Mouse (Mus musculus): ENCODE measurements around the gene Plekho2. TPM values are rescaled to one million over a fixed set of nuclear protein-coding genes. Genes with fewer than 3 reads are reported as not detected.

Gene Plekho2
- polyA plus RNA-seq, 1 experiment from 2014 or later = 37.2 TPM

DNA sequence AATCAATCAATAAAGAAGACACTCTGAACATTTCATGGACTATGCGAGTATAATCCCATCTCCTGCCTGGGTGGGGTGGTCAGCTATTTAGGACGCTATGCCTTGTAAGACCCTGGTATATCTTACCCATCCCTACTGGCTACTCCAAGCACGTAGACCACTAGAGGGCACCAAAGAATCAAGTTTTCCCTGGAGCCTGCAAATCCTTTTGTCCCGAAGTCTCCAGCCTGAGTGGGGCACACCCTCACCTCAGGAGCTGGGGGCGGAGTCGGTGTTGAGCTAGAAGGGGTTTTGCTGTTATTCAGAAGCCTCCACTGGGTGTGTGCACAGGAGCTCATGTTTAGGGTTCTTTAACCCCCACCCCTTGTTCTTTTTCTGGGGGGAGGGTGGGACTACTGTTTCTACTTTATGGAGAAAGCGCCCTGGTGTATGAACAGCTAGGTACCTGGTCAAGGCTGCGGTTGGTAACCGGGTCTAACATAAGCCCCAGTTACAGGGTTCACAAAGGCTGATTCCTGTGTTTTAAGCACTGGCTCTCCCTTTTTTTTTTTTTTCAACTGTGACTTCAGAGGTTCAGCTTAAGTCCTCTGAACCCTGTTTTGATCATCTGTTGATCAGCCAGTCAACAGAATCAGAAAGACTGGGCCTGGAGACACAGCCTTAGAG is 25.8 kb upstream of the Plekho2 start:
- Histone ChIP-seq H3K36me3 (no peaks in the 10 kb centered on the region), H3K4me1 (0 out of 2 replicates have a peak, but pooled peaks cover 7% of the 10 kb centered on the region), H3K27me3 (replicated peaks) (0 out of 2 replicates have a peak, but pooled peaks cover 15% of the 10 kb centered on the region), H3K27ac (no peak overlapping the region), H3K9me3 (replicated peaks) (no peaks in the 10 kb centered on the region), H3K4me2 (peak overlapping the region; percentile 28), H3K9ac (no peak overlapping the region), H3K4me3 (no peak overlapping the region)
- 8% methylated on average over 9 of the region's 9 CpGs for WGBS (ENCODE audit: insufficient replicate concordance)
- peak; percentile 15; the same call in 1 of the 2 replicates for ATAC-seq

DNA sequence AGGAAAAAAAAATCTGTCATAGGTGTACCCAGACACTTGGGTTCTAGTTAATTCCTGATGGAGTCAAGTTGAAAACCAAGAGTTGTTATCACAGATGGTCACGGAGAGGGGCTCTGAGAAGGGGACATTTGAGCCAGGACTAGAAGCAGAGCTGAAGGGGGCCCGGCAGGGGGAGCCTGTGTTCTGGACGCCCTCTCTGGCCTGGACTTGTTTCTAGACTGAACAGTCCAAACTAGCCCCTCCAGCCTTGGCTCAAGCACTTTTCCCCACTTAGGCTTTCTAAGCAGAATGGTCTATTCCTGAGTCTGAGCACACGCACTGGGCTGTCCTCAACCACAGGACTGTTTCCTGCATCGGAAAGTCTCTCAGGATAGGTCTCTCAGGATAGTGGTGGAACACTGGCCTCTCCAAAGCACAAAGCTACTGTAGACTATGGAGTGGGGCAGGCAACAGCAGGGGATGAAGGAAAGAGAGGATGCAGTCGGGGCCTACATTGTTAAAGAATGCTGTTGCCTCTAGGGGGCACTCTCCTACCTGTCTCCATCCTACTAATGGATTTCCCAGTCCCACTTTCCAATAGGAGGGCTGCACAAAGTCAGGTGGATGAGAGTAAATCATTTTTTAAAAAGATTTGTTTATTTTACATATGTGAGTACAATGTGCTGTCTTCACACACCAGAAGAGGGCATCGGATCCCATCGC is 23.7 kb upstream of the Plekho2 start:
- Histone ChIP-seq H3K4me1 (0 out of 2 replicates have a peak, but pooled peaks cover 7% of the 10 kb centered on the region), H3K4me3 (no peak overlapping the region), H3K27ac (no peak overlapping the region), H3K36me3 (no peaks in the 10 kb centered on the region), H3K9ac (no peak overlapping the region), H3K4me2 (no peak overlapping the region), H3K9me3 (replicated peaks) (no peaks in the 10 kb centered on the region), H3K27me3 (replicated peaks) (0 out of 2 replicates have a peak, but pooled peaks cover 15% of the 10 kb centered on the region)
- ATAC-seq = 0 out of 2 replicates have a peak, but pooled peaks have one; percentile 24
- WGBS (ENCODE audit: insufficient replicate concordance) = 50% methylated on average over 8 of the region's 8 CpGs

DNA sequence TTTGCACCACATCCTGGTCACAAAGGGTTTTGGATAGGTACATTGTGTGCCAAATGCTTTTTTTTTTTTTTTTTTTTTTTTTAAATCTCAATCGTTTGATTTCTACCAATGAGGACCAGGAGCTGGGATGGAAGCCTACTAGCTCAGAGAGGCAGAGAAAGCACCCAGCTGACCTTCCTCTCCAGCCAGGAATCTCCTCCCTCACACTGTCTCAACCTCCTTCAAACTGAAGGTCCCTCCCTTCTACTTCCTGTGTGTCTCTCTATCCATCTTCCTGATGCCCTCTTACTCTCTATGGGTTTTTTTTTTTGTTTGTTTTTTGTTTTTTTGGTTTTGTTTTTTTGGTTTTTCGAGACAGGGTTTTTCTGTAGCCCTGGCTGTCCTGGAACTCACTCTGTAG is 21.1 kb upstream of the Plekho2 start:
- H3K4me2 ChIP-seq = no peak overlapping the region
- no peak overlapping the region for H3K4me3 ChIP-seq
- no peak overlapping the region for H3K27ac ChIP-seq
- no peak overlapping the region for H3K9ac ChIP-seq
- ATAC-seq = no peak
- no peaks in the 10 kb centered on the region for H3K27me3 ChIP-seq (replicated peaks)
- 48% methylated on average over 2 of the region's 2 CpGs for WGBS (ENCODE audit: insufficient replicate concordance)
- no peaks in the 10 kb centered on the region for H3K4me1 ChIP-seq
- no peaks in the 10 kb centered on the region for H3K9me3 ChIP-seq (replicated peaks)
- H3K36me3 ChIP-seq = peaks cover 1% of the 10 kb centered on the region

DNA sequence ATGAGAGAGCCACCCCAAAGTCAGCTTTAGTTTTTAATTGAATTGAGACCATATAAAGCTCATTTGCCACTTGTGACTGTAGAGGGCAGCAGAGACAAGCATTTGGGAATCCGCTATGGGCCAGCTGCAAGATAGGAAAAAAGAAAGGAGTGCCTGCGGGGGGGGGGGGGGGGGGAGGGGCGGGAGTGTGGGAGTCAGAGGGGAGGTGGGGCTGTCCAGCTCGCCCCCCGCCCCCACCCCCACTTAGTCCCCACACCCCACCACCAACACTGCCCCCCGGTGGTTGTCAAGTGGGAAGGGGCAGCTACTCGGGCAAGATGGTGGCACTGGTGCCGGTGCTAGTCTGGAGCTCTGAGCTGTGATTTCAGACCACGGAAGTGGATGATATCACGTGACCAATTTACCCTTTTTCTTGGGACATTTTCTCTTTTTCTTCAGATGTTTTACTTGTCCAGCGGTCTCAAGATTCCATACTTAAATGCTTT is 19.0 kb upstream of the Plekho2 start:
- no peaks in the 10 kb centered on the region for H3K4me1 ChIP-seq
- WGBS (ENCODE audit: insufficient replicate concordance) = 37% methylated on average over 6 of the region's 11 CpGs
- H3K4me3 ChIP-seq = peak overlapping the region; percentile 30
- no peak overlapping the region for H3K9ac ChIP-seq
- H3K27ac ChIP-seq = no peak overlapping the region
- no peak for ATAC-seq
- peaks cover 23% of the 10 kb centered on the region for H3K36me3 ChIP-seq
- H3K4me2 ChIP-seq = peak overlapping the region; percentile 50
- no peaks in the 10 kb centered on the region for H3K9me3 ChIP-seq (replicated peaks)
- no peaks in the 10 kb centered on the region for H3K27me3 ChIP-seq (replicated peaks)

DNA sequence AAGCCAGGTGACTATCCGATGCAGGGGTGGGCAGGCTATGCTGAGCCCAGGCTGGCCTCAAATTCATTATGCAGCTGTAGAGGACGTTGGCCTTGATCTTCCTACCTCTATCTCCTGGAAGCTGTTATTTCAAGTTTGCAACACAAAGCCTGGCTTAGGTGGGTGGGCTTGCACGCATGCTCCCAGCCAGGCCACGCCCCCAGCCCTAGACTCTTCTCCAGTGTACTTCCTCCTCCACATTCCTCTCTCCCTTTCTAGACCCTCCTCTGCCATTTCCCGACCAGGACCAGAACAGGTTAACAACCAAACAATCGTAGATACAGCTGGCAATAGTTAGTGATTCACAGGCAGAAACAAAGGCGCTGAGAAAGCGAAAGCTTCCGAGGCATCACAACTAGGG is 13.8 kb upstream of the Plekho2 start:
- Histone ChIP-seq H3K9me3 (replicated peaks) (no peaks in the 10 kb centered on the region), H3K4me3 (no peak overlapping the region), H3K4me2 (no peak overlapping the region), H3K4me1 (peaks cover 17% of the 10 kb centered on the region), H3K27me3 (replicated peaks) (no peaks in the 10 kb centered on the region), H3K27ac (no peak overlapping the region), H3K9ac (no peak overlapping the region), H3K36me3 (peaks cover 71% of the 10 kb centered on the region)
- ATAC-seq = no peak
- 85% methylated on average over 9 of the region's 9 CpGs for WGBS (ENCODE audit: insufficient replicate concordance)

DNA sequence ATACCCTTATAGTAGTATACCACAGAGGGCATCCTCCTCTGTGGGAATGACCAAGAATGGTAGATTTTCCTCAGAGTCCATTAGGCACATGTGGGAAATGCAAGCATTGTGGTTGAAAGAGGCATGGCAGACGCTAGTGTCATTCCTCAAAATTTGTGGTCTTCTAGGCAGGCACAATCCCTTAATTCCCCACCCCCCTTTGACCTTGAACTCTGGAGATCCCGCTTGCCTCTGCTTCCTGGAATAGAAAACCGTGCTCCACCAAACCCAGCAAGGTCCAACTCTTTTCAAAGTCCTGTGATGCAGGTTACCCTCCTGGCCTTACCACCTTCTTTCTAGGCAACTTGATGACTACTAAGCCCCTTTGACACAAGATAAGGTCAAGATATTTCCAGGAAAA is 12.9 kb upstream of the Plekho2 start:
- no peak for ATAC-seq
- H3K9ac ChIP-seq = no peak overlapping the region
- peaks cover 26% of the 10 kb centered on the region for H3K4me1 ChIP-seq
- H3K27me3 ChIP-seq (replicated peaks) = no peaks in the 10 kb centered on the region
- H3K36me3 ChIP-seq = peaks cover 75% of the 10 kb centered on the region
- no peaks in the 10 kb centered on the region for H3K9me3 ChIP-seq (replicated peaks)
- no peak overlapping the region for H3K27ac ChIP-seq
- 85% methylated on average over 3 of the region's 3 CpGs for WGBS (ENCODE audit: insufficient replicate concordance)
- no peak overlapping the region for H3K4me2 ChIP-seq
- H3K4me3 ChIP-seq = no peak overlapping the region

DNA sequence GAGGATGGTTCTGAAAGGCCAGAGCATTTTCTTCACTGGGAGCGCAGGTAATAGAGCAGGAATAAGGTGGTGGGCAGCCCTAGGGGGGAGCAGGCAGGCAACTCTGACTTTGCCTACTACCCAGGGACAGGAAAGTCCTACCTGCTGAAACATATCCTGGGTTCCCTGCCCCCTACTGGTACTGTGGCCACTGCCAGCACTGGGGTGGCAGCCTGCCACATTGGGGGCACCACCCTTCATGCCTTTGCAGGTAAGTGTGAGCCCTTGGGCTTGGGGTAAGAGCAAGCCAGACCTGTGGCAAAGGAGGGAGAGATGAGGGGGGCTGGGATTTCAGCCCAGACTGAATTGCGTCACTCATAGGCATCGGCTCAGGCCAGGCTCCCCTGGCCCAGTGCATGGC is 9.3 kb upstream of the Plekho2 start:
- WGBS (ENCODE audit: insufficient replicate concordance) = 85% methylated on average over 3 of the region's 3 CpGs
- Histone ChIP-seq H3K4me2 (peak overlapping the region; percentile 97), H3K4me3 (peak overlapping the region; percentile 79), H3K36me3 (peaks cover 56% of the 10 kb centered on the region), H3K9ac (peak overlapping the region; percentile 90), H3K27ac (no peak overlapping the region), H3K4me1 (peaks cover 43% of the 10 kb centered on the region), H3K27me3 (replicated peaks) (no peaks in the 10 kb centered on the region), H3K9me3 (replicated peaks) (no peaks in the 10 kb centered on the region)
- ATAC-seq = no peak

DNA sequence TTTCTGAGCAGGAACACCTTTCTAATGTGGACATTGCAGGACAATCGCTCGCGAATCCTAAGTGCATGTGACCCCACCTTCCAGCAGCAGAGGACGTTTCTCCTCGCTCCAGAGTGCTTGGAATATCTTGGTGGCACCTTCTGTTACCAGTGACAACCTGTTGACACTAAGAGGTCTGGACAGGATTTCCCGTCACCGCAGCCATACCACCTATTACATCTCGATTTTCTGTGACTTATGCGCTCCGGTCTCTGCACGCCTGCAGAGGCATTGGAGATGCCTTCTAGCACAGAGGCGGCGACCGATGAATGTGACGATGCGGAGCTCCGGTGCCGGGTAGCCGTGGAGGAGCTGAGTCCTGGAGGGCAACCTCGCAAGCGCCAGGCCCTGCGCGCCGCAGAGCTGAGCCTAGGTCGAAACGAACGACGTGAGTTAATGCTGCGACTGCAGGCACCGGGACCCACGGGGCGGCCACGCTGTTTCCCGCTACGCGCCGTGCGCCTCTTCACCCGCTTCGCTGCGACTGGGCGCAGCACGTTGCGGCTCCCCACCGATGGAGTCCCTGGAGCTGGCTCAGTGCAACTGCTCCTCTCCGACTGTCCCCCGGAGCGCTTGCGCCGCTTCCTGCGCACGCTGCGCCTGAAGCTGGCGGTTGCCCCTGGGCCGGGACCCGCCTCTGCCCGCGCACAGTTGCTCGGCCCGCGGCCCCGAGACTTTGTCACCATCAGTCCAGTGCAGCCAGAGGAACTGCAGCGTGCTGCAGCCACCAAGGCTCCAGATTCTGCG is 7.9 kb upstream of the Plekho2 start:
- WGBS (ENCODE audit: insufficient replicate concordance) = under 1% methylated on average over 64 of the region's 64 CpGs
- peaks cover 43% of the 10 kb centered on the region for H3K36me3 ChIP-seq
- ATAC-seq = peak; percentile 50
- H3K27ac ChIP-seq = peak overlapping the region; percentile 87
- peak overlapping the region; percentile 79 for H3K4me3 ChIP-seq
- peaks cover 50% of the 10 kb centered on the region for H3K4me1 ChIP-seq
- H3K9ac ChIP-seq = peak overlapping the region; percentile 90
- H3K4me2 ChIP-seq = peak overlapping the region; percentile 97
- no peaks in the 10 kb centered on the region for H3K27me3 ChIP-seq (replicated peaks)
- no peaks in the 10 kb centered on the region for H3K9me3 ChIP-seq (replicated peaks)

DNA sequence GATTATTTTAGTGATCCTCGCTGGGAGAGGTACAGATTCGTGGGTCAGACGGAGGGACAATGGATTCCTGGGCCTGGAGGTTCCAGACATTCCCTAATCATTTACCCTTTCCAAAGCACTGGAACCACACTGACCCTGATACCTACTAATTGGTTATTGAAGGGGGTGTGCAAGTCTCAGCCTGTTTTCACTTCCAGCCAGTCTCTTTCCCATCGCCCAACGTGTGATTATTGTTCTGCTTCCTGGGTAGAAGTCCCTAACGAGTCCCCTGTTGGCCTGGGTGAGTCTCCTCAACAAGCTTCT is 7.4 kb upstream of the Plekho2 start:
- no peaks in the 10 kb centered on the region for H3K9me3 ChIP-seq (replicated peaks)
- peak overlapping the region; percentile 87 for H3K27ac ChIP-seq
- peaks cover 55% of the 10 kb centered on the region for H3K4me1 ChIP-seq
- H3K27me3 ChIP-seq (replicated peaks) = no peaks in the 10 kb centered on the region
- peak overlapping the region; percentile 90 for H3K9ac ChIP-seq
- peak; percentile 10 for ATAC-seq
- under 1% methylated on average over 6 of the region's 6 CpGs for WGBS (ENCODE audit: insufficient replicate concordance)
- H3K4me3 ChIP-seq = peak overlapping the region; percentile 79
- peaks cover 37% of the 10 kb centered on the region for H3K36me3 ChIP-seq
- H3K4me2 ChIP-seq = peak overlapping the region; percentile 97

DNA sequence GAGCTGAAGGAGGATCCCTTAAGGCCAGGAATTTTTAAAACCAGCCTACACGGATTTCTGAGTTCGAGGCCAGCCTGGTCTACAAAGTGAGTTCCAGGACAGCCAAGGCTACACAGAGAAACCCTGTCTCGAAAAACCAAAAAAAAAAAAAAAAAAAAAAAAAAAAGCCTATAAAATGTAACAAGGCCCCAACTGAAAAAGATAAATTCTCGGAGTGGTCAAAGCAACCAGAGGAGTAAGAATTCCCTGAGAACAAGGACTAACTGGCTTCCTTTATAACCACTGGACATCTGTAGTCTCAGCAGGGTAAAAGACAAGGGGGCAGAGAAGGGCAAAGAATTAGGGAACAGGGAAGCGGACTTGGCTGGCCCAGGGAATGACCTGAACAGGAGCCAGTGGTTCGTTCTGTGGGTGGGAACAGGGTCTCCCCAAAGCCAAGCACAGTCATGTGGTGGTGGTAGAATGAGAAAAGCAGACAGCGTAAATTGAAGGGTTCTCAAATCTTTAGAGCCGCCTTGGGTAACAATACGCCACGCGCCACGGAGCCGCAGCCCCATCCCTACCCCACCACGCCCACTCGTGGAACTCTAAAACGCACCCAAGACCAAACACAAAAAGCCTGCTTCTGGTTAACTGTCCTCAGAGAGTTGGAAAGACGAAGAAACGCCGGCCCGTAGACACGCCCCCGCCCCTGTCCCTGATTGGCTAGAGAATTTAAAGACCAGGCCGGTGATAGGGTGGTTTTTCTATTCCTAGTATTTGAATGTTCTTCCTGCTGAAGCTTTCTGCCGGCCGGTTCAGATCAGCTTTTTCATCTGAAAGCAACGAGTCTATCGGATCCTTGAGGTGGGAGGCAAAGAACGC is 6.8 kb upstream of the Plekho2 start, which contains the start of gene Pif1:
Gene Pif1 (plus strand): TSS at position 755 of the 864 bp plus-strand sequence.
- H3K4me3 ChIP-seq = peak within 1 kb of the TSS; percentile 79
- peak within 1 kb of the TSS; percentile 87 for H3K27ac ChIP-seq
- peaks cover 57% of the 10 kb centered on the region for H3K4me1 ChIP-seq

DNA sequence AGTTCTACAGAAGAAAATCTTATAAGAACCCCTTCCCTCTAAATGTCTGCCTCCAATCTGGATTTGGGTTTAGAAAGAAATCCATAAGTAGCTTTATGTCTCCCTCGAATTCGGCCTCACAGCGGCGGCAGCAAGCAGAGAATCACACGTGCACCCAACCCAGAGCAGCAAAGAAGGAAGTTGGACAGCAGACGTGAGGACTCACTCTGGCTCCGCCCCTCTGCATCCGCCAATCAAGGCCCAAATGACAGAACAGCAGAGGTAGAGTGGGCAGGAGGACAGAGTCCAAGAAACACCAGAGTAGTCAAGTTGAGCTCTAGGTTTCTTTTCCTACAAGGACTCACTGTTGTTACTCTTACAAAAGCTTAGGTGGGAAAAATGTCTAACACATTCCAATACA is 3.2 kb upstream of the Plekho2 start:
- no peak for ATAC-seq
- peaks cover 54% of the 10 kb centered on the region for H3K4me1 ChIP-seq
- WGBS (ENCODE audit: insufficient replicate concordance) = 4% methylated on average over 8 of the region's 8 CpGs
- H3K27ac ChIP-seq = peak overlapping the region; percentile 65
- H3K4me3 ChIP-seq = no peak overlapping the region
- 0 out of 2 replicates have a peak, but pooled peaks cover 4% of the 10 kb centered on the region for H3K36me3 ChIP-seq
- no peaks in the 10 kb centered on the region for H3K27me3 ChIP-seq (replicated peaks)
- H3K4me2 ChIP-seq = peak overlapping the region; percentile 12; the same call in 1 of the 2 replicates
- no peaks in the 10 kb centered on the region for H3K9me3 ChIP-seq (replicated peaks)
- 0 out of 2 replicates have a peak overlapping the region, but pooled peaks have one; percentile 10 for H3K9ac ChIP-seq

More for the DNA sequence above, 6.8 kb upstream of the Plekho2 start, which contains the start of gene Pif1:
- Histone ChIP-seq H3K36me3 (peaks cover 32% of the 10 kb centered on the region), H3K27me3 (replicated peaks) (no peaks in the 10 kb centered on the region), H3K4me2 (peak within 1 kb of the TSS; percentile 97), H3K9me3 (replicated peaks) (no peaks in the 10 kb centered on the region), H3K9ac (peak within 1 kb of the TSS; percentile 90)
- ATAC-seq = peak; percentile 87
- WGBS (ENCODE audit: insufficient replicate concordance) = 9% methylated on average over 28 of the region's 28 CpGs

Measured in liver, embryonic 12.5 days (tissue).